Mouse (Mus musculus) kidney, embryonic 16.5 days (tissue): ENCODE measurements around the gene Zfp54. TPM values are rescaled to one million over a fixed set of nuclear protein-coding genes. Genes with fewer than 3 reads are reported as not detected.
A peak's percentile ranks its signal among the peaks of the same experiment; 100 is the strongest.
"Not testable (repeated sequence)": the region's sequence is repeated elsewhere in the genome, so short reads cannot be mapped to it uniquely, and the experiment has no call there.

Experiments
- ATAC-seq: fragments of 200-750 bp; cut with Nextera tagmentation; 2 replicates; pipeline ENCODE4 v1.8.0; 2017; ENCODE audit warnings: moderate TSS enrichment; ENCODE audit not compliant: low FRiP score, low TSS enrichment
- H3K27ac ChIP-seq: fragments of 300-500 bp; sonication (generic); 2 replicates; pipeline ENCODE4 v1.5.1; 2014; ENCODE audit warnings: low read length
- H3K27me3 ChIP-seq: fragments of 300-500 bp; sonication (generic); 2 replicates; pipeline ENCODE4 v1.6.1; 2014; ENCODE audit warnings: low read length, control low read depth, mixed read lengths; ENCODE audit not compliant: insufficient read depth
- H3K36me3 ChIP-seq: fragments of 300-500 bp; sonication (generic); 2 replicates; pipeline ENCODE4 v1.6.1; 2014; ENCODE audit warnings: low read length, control low read depth, mixed read lengths; ENCODE audit not compliant: insufficient read depth
- H3K4me1 ChIP-seq: fragments of 300-500 bp; sonication (generic); 2 replicates; pipeline ENCODE4 v1.6.1; 2014; ENCODE audit warnings: low read length, control low read depth, mixed read lengths; ENCODE audit not compliant: insufficient read depth
- H3K4me2 ChIP-seq: fragments of 300-500 bp; sonication (generic); replicated peaks from 2 replicates; pipeline ENCODE4 v1.6.1; 2014; ENCODE audit warnings: low read depth, low read length
- H3K4me3 ChIP-seq: fragments of 300-500 bp; sonication (generic); 2 replicates; pipeline ENCODE4 v1.5.1; 2014; ENCODE audit warnings: mild to moderate bottlenecking, low read length
- H3K9ac ChIP-seq: fragments of 300-500 bp; sonication (generic); replicated peaks from 2 replicates; pipeline ENCODE4 v1.6.1; 2014; ENCODE audit warnings: low read length
- H3K9me3 ChIP-seq: fragments of 300-500 bp; sonication (generic); 2 replicates; pipeline ENCODE4 v1.6.1; 2016; ENCODE audit warnings: low read length, control low read depth
- WGBS: fragments of 180-500 bp; shearing (Covaris S2); extraction: QIAGEN DNeasy Blood & Tissue Kit; methylation state at CpG from one replicate; pipeline ENCODE4 v1.1.7; 2014; 5-methylcytosine and 5-hydroxymethylcytosine counted together
- polyA plus RNA-seq: library from polyadenylated mRNA; unstranded; fragments of >200 nt; fragmentation: Nextera tagmentation; extraction: Ambion mirVana; gene quantifications from 2 replicates; pipeline ENCODE4 v1.2.1, GENCODE M21; 2015

Gene Zfp54
- polyA plus RNA-seq = 5.9 and 7.4 TPM in 2 replicates

GRCm38 (mm10) chr17:21422664-21423599, at the start of gene Zfp54:
Gene Zfp54 (plus strand): TSS chr17:21423227.
- peak; percentile 100 for ATAC-seq
- under 1% methylated on average over 22 of the region's 22 CpGs for WGBS
- H3K4me1 ChIP-seq = 0 out of 2 replicates have a peak, but pooled peaks cover 4% of the 10 kb centered on the region

GRCm38 (mm10) chr17:21375311-21375710, 47.7 kb upstream of the Zfp54 start:
- Histone ChIP-seq H3K9ac (no peak overlapping the region), H3K4me1 (no peaks in the 10 kb centered on the region), H3K9me3 (no peaks in the 10 kb centered on the region), H3K4me3 (no peak overlapping the region), H3K27ac (no peak overlapping the region), H3K4me2 (no peak overlapping the region), H3K27me3 (no peaks in the 10 kb centered on the region), H3K36me3 (no peaks in the 10 kb centered on the region)
- 58% methylated on average over 1 of the region's 1 CpGs for WGBS
- no peak for ATAC-seq

More at GRCm38 (mm10) chr17:21422664-21423599, at the start of gene Zfp54:
- Histone ChIP-seq H3K9me3 (no peaks in the 10 kb centered on the region), H3K4me3 (peak within 1 kb of the TSS; percentile 52), H3K9ac (peak within 1 kb of the TSS; percentile 71), H3K4me2 (peak within 1 kb of the TSS; percentile 72), H3K27ac (peak within 1 kb of the TSS; percentile 92), H3K27me3 (no peaks in the 10 kb centered on the region), H3K36me3 (no peaks in the 10 kb centered on the region)

- Histone ChIP-seq H3K4me2 (peak within 1 kb of the TSS; percentile 88), H3K27ac (no peak within 1 kb of the TSS), H3K4me3 (peak within 1 kb of the TSS; percentile 52), H3K9ac (peak within 1 kb of the TSS; percentile 67), H3K27me3 (no peaks in the 10 kb centered on the region), H3K4me1 (no peaks in the 10 kb centered on the region), H3K9me3 (no peaks in the 10 kb centered on the region), H3K36me3 (no peaks in the 10 kb centered on the region)
- WGBS = 6% methylated on average over 20 of the region's 20 CpGs
- peak; percentile 100 for ATAC-seq
Observed at GRCm38 (mm10) chr17:21383391-21384056, 39.5 kb upstream of the Zfp54 start, which contains the start of gene Zfp677. Gene Zfp677 (plus strand): TSS chr17:21383748.

GRCm38 (mm10) chr17:21384057-21384411, 39.0 kb upstream of the Zfp54 start:
- peak overlapping the region; percentile 67 for H3K9ac ChIP-seq
- ATAC-seq = no peak; the same call in 1 of the 2 replicates
- H3K27ac ChIP-seq = no peak overlapping the region
- H3K27me3 ChIP-seq = no peaks in the 10 kb centered on the region
- H3K9me3 ChIP-seq = no peaks in the 10 kb centered on the region
- H3K4me1 ChIP-seq = no peaks in the 10 kb centered on the region
- H3K4me3 ChIP-seq = peak overlapping the region; percentile 52
- WGBS = 16% methylated on average over 8 of the region's 8 CpGs
- H3K4me2 ChIP-seq = peak overlapping the region; percentile 88
- H3K36me3 ChIP-seq = no peaks in the 10 kb centered on the region

- H3K36me3 ChIP-seq, H3K27me3 ChIP-seq, H3K9me3 ChIP-seq, H3K4me2 ChIP-seq, H3K9ac ChIP-seq, H3K4me3 ChIP-seq, H3K27ac ChIP-seq, H3K4me1 ChIP-seq, ATAC-seq: not testable (repeated sequence)
- WGBS = 82% methylated on average over 9 of the region's 9 CpGs
Observed at GRCm38 (mm10) chr17:21438806-21439400, 15.9 kb downstream of the Zfp54 start.

GRCm38 (mm10) chr17:21449669-21450068, 26.6 kb downstream of the Zfp54 start:
- H3K4me1 ChIP-seq = no peaks in the 10 kb centered on the region
- ATAC-seq = peak; percentile 80
- H3K4me3 ChIP-seq = peak overlapping the region; percentile 82
- peak overlapping the region; percentile 65 for H3K4me2 ChIP-seq
- WGBS = 0% methylated on average over 3 of the region's 3 CpGs
- H3K27me3 ChIP-seq = no peaks in the 10 kb centered on the region
- peak overlapping the region; percentile 79 for H3K9ac ChIP-seq
- peaks cover 2% of the 10 kb centered on the region; the same call in 1 of the 2 replicates for H3K36me3 ChIP-seq
- peak overlapping the region; percentile 99 for H3K27ac ChIP-seq
- no peaks in the 10 kb centered on the region for H3K9me3 ChIP-seq

- no peaks in the 10 kb centered on the region for H3K9me3 ChIP-seq
- H3K27me3 ChIP-seq = no peaks in the 10 kb centered on the region
- WGBS = under 1% methylated on average over 26 of the region's 26 CpGs
- peak; percentile 100 for ATAC-seq
- H3K27ac ChIP-seq = peak within 1 kb of the TSS; percentile 99
- H3K4me1 ChIP-seq = no peaks in the 10 kb centered on the region
- H3K4me3 ChIP-seq = peak within 1 kb of the TSS; percentile 82
- peak within 1 kb of the TSS; percentile 79 for H3K9ac ChIP-seq
- peaks cover 2% of the 10 kb centered on the region; the same call in 1 of the 2 replicates for H3K36me3 ChIP-seq
- H3K4me2 ChIP-seq = peak within 1 kb of the TSS; percentile 65
Observed at GRCm38 (mm10) chr17:21450138-21450704, 27.2 kb downstream of the Zfp54 start, which contains the start of gene Zfp51. Gene Zfp51 (plus strand): TSS chr17:21450374.

GRCm38 (mm10) chr17:21463550-21463949, 40.5 kb downstream of the Zfp54 start:
- no peak overlapping the region for H3K4me2 ChIP-seq

GRCm38 (mm10) chr17:21472032-21472652, 49.1 kb downstream of the Zfp54 start:
- peaks cover 19% of the 10 kb centered on the region for H3K4me1 ChIP-seq
- H3K9me3 ChIP-seq = no peaks in the 10 kb centered on the region
- H3K27ac ChIP-seq = peak overlapping the region; percentile 58
- H3K4me2 ChIP-seq = no peak overlapping the region
- H3K9ac ChIP-seq = no peak overlapping the region
- H3K4me3 ChIP-seq = no peak overlapping the region
- no peaks in the 10 kb centered on the region for H3K36me3 ChIP-seq
- ATAC-seq = no peak; the same call in 1 of the 2 replicates
- WGBS = 58% methylated on average over 3 of the region's 3 CpGs
- no peaks in the 10 kb centered on the region for H3K27me3 ChIP-seq

More at GRCm38 (mm10) chr17:21463550-21463949, 40.5 kb downstream of the Zfp54 start:
- H3K9me3 ChIP-seq = no peaks in the 10 kb centered on the region
- H3K36me3 ChIP-seq = peaks cover 26% of the 10 kb centered on the region
- 90% methylated on average over 5 of the region's 5 CpGs for WGBS
- no peak overlapping the region for H3K27ac ChIP-seq
- no peak for ATAC-seq
- H3K9ac ChIP-seq = no peak overlapping the region
- H3K4me1 ChIP-seq = no peaks in the 10 kb centered on the region
- H3K27me3 ChIP-seq = no peaks in the 10 kb centered on the region
- H3K4me3 ChIP-seq = no peak overlapping the region
